Mouse (Mus musculus): ENCODE data around the gene Lmtk3.

DNA sequence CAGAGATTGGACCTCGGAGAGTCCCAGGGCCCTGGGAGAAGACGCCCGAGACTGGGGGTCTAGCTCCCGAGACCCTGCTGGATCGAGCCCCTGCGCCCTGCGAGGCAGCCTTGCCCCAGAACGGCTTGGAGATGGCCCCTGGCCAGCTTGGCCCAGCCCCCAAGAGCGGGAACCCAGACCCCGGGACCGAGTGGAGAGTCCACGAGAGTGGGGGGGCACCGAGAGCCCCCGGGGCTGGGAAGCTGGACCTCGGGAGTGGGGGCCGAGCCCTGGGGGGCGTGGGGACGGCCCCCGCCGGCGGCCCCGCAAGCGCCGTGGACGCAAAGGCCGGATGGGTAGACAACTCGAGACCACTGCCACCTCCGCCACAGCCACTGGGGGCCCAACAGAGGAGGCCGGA, 11.4 kb downstream of the Lmtk3 start:
- TF ChIP-seq CTCF (conservative IDR thresholded peaks at IDR 0.05; ENCODE audit: low read length): no peak
- TF ChIP-seq NANOG (IDR thresholded peaks at IDR 0.05; ENCODE audit: borderline replicate concordance, low read length): no peak

All from E14TG2a.4 (cell line).